ENCODE assay signal across 28 mouse cellular contexts in the genomic region with DNA sequence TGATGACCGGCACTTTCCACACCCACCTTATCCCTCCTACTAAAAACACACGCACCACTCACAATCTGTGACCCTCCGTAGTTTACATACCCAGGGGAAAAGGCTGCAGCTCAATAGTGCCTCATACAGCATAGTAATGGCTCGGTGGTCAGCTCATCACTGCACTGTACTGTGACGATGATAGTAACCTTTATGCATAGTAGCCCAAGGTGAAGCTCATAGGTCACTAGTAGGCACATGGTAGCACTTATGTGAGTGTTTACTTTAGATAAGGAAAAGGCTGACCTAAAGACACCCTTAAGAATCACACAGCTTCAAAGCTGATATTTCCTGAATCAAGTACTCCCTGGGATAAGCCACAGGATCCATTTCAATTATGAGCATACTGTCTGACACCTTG. TPM values are rescaled to one million over a fixed set of nuclear protein-coding genes. Genes with fewer than 3 reads are reported as not detected.
DNase-seq lines count a peak whose midpoint lies in the region; ATAC-seq and TF ChIP-seq lines count a peak whose summit lies in the region.
"Had no signal": no experiment of that assay in that cellular context is flagged by ENCODE, and none has a peak within 500 bp of the region (broad histone marks: within the 10 kb centered on the region; RNA-seq: fewer than 3 reads in every experiment).

No protein-coding gene starts in this region.

- no peaks in the 10 kb centered on the region for H3K9me3 ChIP-seq in intestine, embryonic 16.5 days (ENCODE audit: control insufficient read depth, low read length)
- no peaks in the 10 kb centered on the region for H3K9me3 ChIP-seq in intestine, embryonic 15.5 days
- no peaks in the 10 kb centered on the region for H3K9me3 ChIP-seq in neural tube, embryonic 14.5 days (ENCODE audit: control insufficient read depth, low read length)
- no peaks in the 10 kb centered on the region for H3K9me3 ChIP-seq in neural tube, embryonic 15.5 days (replicated peaks)
- H3K9me3 ChIP-seq in liver, embryonic 16.5 days (replicated peaks; ENCODE audit: control insufficient read depth, low read length) = no peaks in the 10 kb centered on the region
- no peaks in the 10 kb centered on the region for H3K9me3 ChIP-seq in stomach, postnatal 0 days (ENCODE audit: control insufficient read depth, low read length)
- H3K9me3 ChIP-seq: embryonic facial prominence, embryonic 10.5 days; embryonic facial prominence, embryonic 15.5 days; forebrain, embryonic 13.5 days; heart, embryonic 10.5 days; heart, embryonic 15.5 days; limb, embryonic 15.5 days; lung, embryonic 15.5 days; neural tube, embryonic 12.5 days had no signal

- H3K27me3 ChIP-seq in intestine, embryonic 16.5 days (replicated peaks; ENCODE audit: control insufficient read depth, insufficient read depth, low read length) = no peaks in the 10 kb centered on the region
- H3K27me3 ChIP-seq in intestine, embryonic 15.5 days (replicated peaks) = no peaks in the 10 kb centered on the region
- no peaks in the 10 kb centered on the region for H3K27me3 ChIP-seq in neural tube, embryonic 14.5 days (ENCODE audit: control insufficient read depth, insufficient read depth, low read length)
- no peaks in the 10 kb centered on the region for H3K27me3 ChIP-seq in neural tube, embryonic 15.5 days (replicated peaks)
- H3K27me3 ChIP-seq in liver, embryonic 16.5 days (ENCODE audit: control insufficient read depth, insufficient read depth, low read depth, low read length) = no peaks in the 10 kb centered on the region
- H3K27me3 ChIP-seq in stomach, postnatal 0 days (ENCODE audit: control insufficient read depth, insufficient read depth, low read length) = no peaks in the 10 kb centered on the region
- H3K27me3 ChIP-seq: embryonic facial prominence, embryonic 15.5 days; forebrain, embryonic 13.5 days; heart, embryonic 15.5 days; limb, embryonic 15.5 days; lung, embryonic 15.5 days; neural tube, embryonic 12.5 days had no signal

- no peak overlapping the region for H3K9ac ChIP-seq in intestine, embryonic 16.5 days (ENCODE audit: low read depth, low read length)
- H3K9ac ChIP-seq in intestine, embryonic 15.5 days = no peak overlapping the region
- H3K9ac ChIP-seq in neural tube, embryonic 14.5 days (replicated peaks; ENCODE audit: low read depth, low read length) = no peak overlapping the region
- no peak overlapping the region for H3K9ac ChIP-seq in neural tube, embryonic 15.5 days (replicated peaks)
- H3K9ac ChIP-seq in liver, embryonic 16.5 days (ENCODE audit: low read depth, low read length) = no peak overlapping the region
- no peak overlapping the region for H3K9ac ChIP-seq in stomach, postnatal 0 days (ENCODE audit: low read length)
- H3K9ac ChIP-seq: embryonic facial prominence, embryonic 15.5 days; forebrain, embryonic 13.5 days; heart, embryonic 15.5 days; hindbrain, embryonic 14.5 days; limb, embryonic 15.5 days; lung, embryonic 15.5 days; neural tube, embryonic 12.5 days had no signal

- no peak for TF ChIP-seq EP300 in stomach, postnatal 0 days (optimal IDR thresholded peaks at IDR 0.05)

- no peak for TF ChIP-seq CTCF in stomach, postnatal 0 days (IDR thresholded peaks at IDR 0.05; ENCODE audit: low read depth)

- DNase-seq in stomach, postnatal 0 days (ENCODE audit: low spot score) = no peak
- DNase-seq in cerebellum, adult 18-20 months = no peak
- DNase-seq: adrenal gland, postnatal 14 days; cerebellum, adult 11 months; cerebellum, postnatal 14 days; gastrocnemius, postnatal 25 days; heart, adult 11 months; kidney, adult 9 months; kidney, postnatal 14 days; lung, postnatal 4 days had no signal

- no peak overlapping the region for H3K4me3 ChIP-seq in intestine, embryonic 16.5 days (ENCODE audit: low read length)
- H3K4me3 ChIP-seq in intestine, embryonic 15.5 days (replicated peaks) = no peak overlapping the region
- no peak overlapping the region for H3K4me3 ChIP-seq in neural tube, embryonic 14.5 days (ENCODE audit: low read depth, low read length)
- no peak overlapping the region for H3K4me3 ChIP-seq in neural tube, embryonic 15.5 days (replicated peaks)
- H3K4me3 ChIP-seq in liver, embryonic 16.5 days (ENCODE audit: low read depth, low read length) = no peak overlapping the region
- H3K4me3 ChIP-seq in stomach, postnatal 0 days (ENCODE audit: low read depth, low read length) = no peak overlapping the region
- H3K4me3 ChIP-seq: embryonic facial prominence, embryonic 10.5 days; embryonic facial prominence, embryonic 15.5 days; forebrain, embryonic 13.5 days; heart, embryonic 10.5 days; heart, embryonic 15.5 days; left cerebral cortex, adult 2 months; limb, embryonic 15.5 days; lung, embryonic 15.5 days; neural tube, embryonic 12.5 days had no signal

- H3K27ac ChIP-seq in intestine, embryonic 16.5 days (ENCODE audit: low read length) = no peak overlapping the region
- no peak overlapping the region for H3K27ac ChIP-seq in intestine, embryonic 15.5 days
- H3K27ac ChIP-seq in neural tube, embryonic 14.5 days (ENCODE audit: low read depth, low read length) = no peak overlapping the region
- no peak overlapping the region for H3K27ac ChIP-seq in neural tube, embryonic 15.5 days (replicated peaks)
- no peak overlapping the region for H3K27ac ChIP-seq in liver, embryonic 16.5 days (ENCODE audit: low read length)
- H3K27ac ChIP-seq in stomach, postnatal 0 days (replicated peaks) = no peak overlapping the region
- H3K27ac ChIP-seq: embryonic facial prominence, embryonic 10.5 days; embryonic facial prominence, embryonic 15.5 days; forebrain, embryonic 13.5 days; heart, embryonic 10.5 days; heart, embryonic 15.5 days; hindbrain, embryonic 14.5 days; left cerebral cortex, adult 2 months; limb, embryonic 15.5 days; lung, embryonic 15.5 days; neural tube, embryonic 12.5 days had no signal

- ATAC-seq in intestine, embryonic 16.5 days = peak; percentile 72
- no peak for ATAC-seq in intestine, embryonic 15.5 days
- ATAC-seq in neural tube, embryonic 14.5 days (ENCODE audit: low read depth) = 0 out of 2 replicates have a peak, but pooled peaks have one; percentile 12
- ATAC-seq in neural tube, embryonic 15.5 days (ENCODE audit: low FRiP score) = no peak
- ATAC-seq in liver, embryonic 16.5 days (ENCODE audit: low read depth) = peak; percentile 37; the same call in 1 of the 2 replicates
- peak; percentile 74 for ATAC-seq in stomach, postnatal 0 days (ENCODE audit: low FRiP score, low TSS enrichment)
- no peak for ATAC-seq in frontal cortex, adult (ENCODE audit: low TSS enrichment)
- ATAC-seq: CD4-positive, CD25-positive, alpha-beta regulatory T cell, adult 4 months; forebrain, embryonic 13.5 days; midbrain, embryonic 16.5 days had no signal

- no peaks in the 10 kb centered on the region for H3K36me3 ChIP-seq in intestine, embryonic 16.5 days (ENCODE audit: control insufficient read depth, insufficient read depth, low read length)
- H3K36me3 ChIP-seq in intestine, embryonic 15.5 days = 0 out of 2 replicates have a peak, but pooled peaks cover 4% of the 10 kb centered on the region
- 0 out of 2 replicates have a peak, but pooled peaks cover under 1% of the 10 kb centered on the region for H3K36me3 ChIP-seq in neural tube, embryonic 14.5 days (ENCODE audit: control insufficient read depth, insufficient read depth, low read length)
- 0 out of 2 replicates have a peak, but pooled peaks cover 7% of the 10 kb centered on the region for H3K36me3 ChIP-seq in neural tube, embryonic 15.5 days
- H3K36me3 ChIP-seq in liver, embryonic 16.5 days (ENCODE audit: control insufficient read depth, insufficient read depth) = no peaks in the 10 kb centered on the region; the same call in 1 of the 2 replicates
- H3K36me3 ChIP-seq in stomach, postnatal 0 days (ENCODE audit: control insufficient read depth, insufficient read depth, low read length) = no peaks in the 10 kb centered on the region
- H3K36me3 ChIP-seq: embryonic facial prominence, embryonic 15.5 days had no signal

- no peaks in the 10 kb centered on the region for H3K4me1 ChIP-seq in intestine, embryonic 16.5 days (ENCODE audit: control insufficient read depth, insufficient read depth, low read length)
- no peaks in the 10 kb centered on the region; the same call in 1 of the 2 replicates for H3K4me1 ChIP-seq in intestine, embryonic 15.5 days (replicated peaks)
- H3K4me1 ChIP-seq in neural tube, embryonic 14.5 days (ENCODE audit: control insufficient read depth, insufficient read depth, low read length) = no peaks in the 10 kb centered on the region
- H3K4me1 ChIP-seq in neural tube, embryonic 15.5 days = no peaks in the 10 kb centered on the region
- H3K4me1 ChIP-seq in liver, embryonic 16.5 days (ENCODE audit: control insufficient read depth, low read depth, low read length) = no peaks in the 10 kb centered on the region
- no peaks in the 10 kb centered on the region for H3K4me1 ChIP-seq in stomach, postnatal 0 days (replicated peaks; ENCODE audit: control insufficient read depth, insufficient read depth)
- H3K4me1 ChIP-seq: embryonic facial prominence, embryonic 15.5 days; heart, embryonic 10.5 days; heart, embryonic 15.5 days; limb, embryonic 15.5 days; lung, embryonic 15.5 days had no signal

- no peak overlapping the region for H3K4me2 ChIP-seq in intestine, embryonic 16.5 days (ENCODE audit: low read depth, low read length)
- H3K4me2 ChIP-seq in intestine, embryonic 15.5 days (replicated peaks) = no peak overlapping the region
- no peak overlapping the region for H3K4me2 ChIP-seq in neural tube, embryonic 14.5 days (ENCODE audit: low read depth, low read length)
- H3K4me2 ChIP-seq in neural tube, embryonic 15.5 days = no peak overlapping the region
- H3K4me2 ChIP-seq in liver, embryonic 16.5 days (ENCODE audit: low read depth, low read length) = no peak overlapping the region
- H3K4me2 ChIP-seq in stomach, postnatal 0 days (replicated peaks; ENCODE audit: low read depth) = no peak overlapping the region
- H3K4me2 ChIP-seq: embryonic facial prominence, embryonic 15.5 days; forebrain, embryonic 13.5 days; heart, embryonic 15.5 days; hindbrain, embryonic 14.5 days; limb, embryonic 15.5 days; lung, embryonic 15.5 days; neural tube, embryonic 12.5 days had no signal

- 76% methylated on average over 5 of the region's 5 CpGs for WGBS in intestine, embryonic 16.5 days
- WGBS in intestine, embryonic 15.5 days = 81% methylated on average over 5 of the region's 5 CpGs
- WGBS in neural tube, embryonic 14.5 days = 85% methylated on average over 5 of the region's 5 CpGs
- 85% methylated on average over 5 of the region's 5 CpGs for WGBS in neural tube, embryonic 15.5 days
- WGBS in liver, embryonic 16.5 days (ENCODE audit: insufficient replicate concordance) = 64% methylated on average over 5 of the region's 5 CpGs
- 82% methylated on average over 5 of the region's 5 CpGs for WGBS in stomach, postnatal 0 days

RNA-seq across cellular contexts. Expression of gene Hnrnpd, which starts 26.2 kb away (rescaled TPM):
- polyA plus RNA-seq in intestine, embryonic 16.5 days (2015; fragmentation: Nextera tagmentation; extraction: Ambion mirVana) = 32.8 and 37.0 TPM in 2 replicates
- 161 and 174 TPM in 2 replicates for polyA plus RNA-seq in intestine, embryonic 15.5 days (2015; fragmentation: Nextera tagmentation; extraction: Ambion mirVana)
- polyA plus RNA-seq in neural tube, embryonic 14.5 days (2014; fragmentation: Nextera tagmentation; extraction: Ambion mirVana) = 96.8 and 116 TPM in 2 replicates
- polyA plus RNA-seq in neural tube, embryonic 15.5 days (2015; fragmentation: Nextera tagmentation; extraction: Ambion mirVana) = 128 and 147 TPM in 2 replicates
- polyA plus RNA-seq in liver, embryonic 16.5 days (2015; fragmentation: Nextera tagmentation; extraction: Ambion mirVana) = 18.0 and 18.5 TPM in 2 replicates
- 53.5 and 61.4 TPM in 2 replicates for polyA plus RNA-seq in stomach, postnatal 0 days (2015; fragmentation: Nextera tagmentation; extraction: Ambion mirVana)

RNA-seq across cellular contexts. Expression of gene 4930524J08Rik, which starts 26.3 kb away (rescaled TPM):
- polyA plus RNA-seq in intestine, embryonic 16.5 days (2015; fragmentation: Nextera tagmentation; extraction: Ambion mirVana) = 0.89 and 1.0 TPM in 2 replicates
- polyA plus RNA-seq in intestine, embryonic 15.5 days (2015; fragmentation: Nextera tagmentation; extraction: Ambion mirVana) = 0.93 and 1.1 TPM in 2 replicates
- polyA plus RNA-seq in neural tube, embryonic 14.5 days (2014; fragmentation: Nextera tagmentation; extraction: Ambion mirVana) = 3.7 and 5.3 TPM in 2 replicates
- 2.3 TPM in 2 replicates for polyA plus RNA-seq in neural tube, embryonic 15.5 days (2015; fragmentation: Nextera tagmentation; extraction: Ambion mirVana)
- 0.40 and 0.48 TPM in 2 replicates for polyA plus RNA-seq in liver, embryonic 16.5 days (2015; fragmentation: Nextera tagmentation; extraction: Ambion mirVana)
- 1.9 and 2.6 TPM in 2 replicates for polyA plus RNA-seq in stomach, postnatal 0 days (2015; fragmentation: Nextera tagmentation; extraction: Ambion mirVana)
- polyA plus RNA-seq: CD4-positive, CD25-positive, alpha-beta regulatory T cell, adult 4 months had no signal

RNA-seq across cellular contexts. Expression of gene Vamp9, which starts 46.5 kb away (rescaled TPM):
- 0.28 TPM in 1 of 2 replicates, not detected in the other for polyA plus RNA-seq in intestine, embryonic 16.5 days (2015; fragmentation: Nextera tagmentation; extraction: Ambion mirVana)
- 0.24 and 0.38 TPM in 2 replicates for polyA plus RNA-seq in intestine, embryonic 15.5 days (2015; fragmentation: Nextera tagmentation; extraction: Ambion mirVana)
- 1.0 and 1.2 TPM in 2 replicates for polyA plus RNA-seq in neural tube, embryonic 14.5 days (2014; fragmentation: Nextera tagmentation; extraction: Ambion mirVana)
- polyA plus RNA-seq in neural tube, embryonic 15.5 days (2015; fragmentation: Nextera tagmentation; extraction: Ambion mirVana) = 1.4 TPM in 2 replicates
- 0.18 TPM in 1 of 2 replicates, not detected in the other for polyA plus RNA-seq in liver, embryonic 16.5 days (2015; fragmentation: Nextera tagmentation; extraction: Ambion mirVana)
- polyA plus RNA-seq in stomach, postnatal 0 days (2015; fragmentation: Nextera tagmentation; extraction: Ambion mirVana) = 0.15 and 0.21 TPM in 2 replicates
- polyA plus RNA-seq: embryonic facial prominence, embryonic 10.5 days had no signal

Comparison
In these comparisons a context has a peak if more than half of its experiments do, and no peak if none do; other contexts are left out.
1. ATAC-seq: peak in intestine, embryonic 16.5 days (single experiment), neural tube, embryonic 14.5 days (single experiment), liver, embryonic 16.5 days (single experiment) and stomach, postnatal 0 days (single experiment); none in intestine, embryonic 15.5 days (single experiment), neural tube, embryonic 15.5 days (single experiment) and frontal cortex, adult (single experiment).